Mouse (Mus musculus) adrenal gland, adult (tissue): ENCODE measurements at regions not wholly inside any gene's neighbourhood (a gene's known extent, or its start where the extent isn't known, plus 50 kb on each side); places are given as distances from the start of the nearest gene placed in this dataset.

Experiments
- DNase-seq, 2 experiments: peaks; one replicate each; pipeline ENCODE4 v3.0.0; 2022 to 2023; ENCODE audit warnings: low spot score in 1 of 2; ENCODE audit not compliant: inconsistent age in 2 of 2

- DNase-seq: no peak
Measured at GRCm38 (mm10) chr2:170220443-170220842, 72.5 kb upstream of the Zfp217 start.

GRCm38 (mm10) chr2:170219611-170220401 is 71.9 kb upstream of the Zfp217 start:
- peak in 1 of 2 experiments; percentile 80 for DNase-seq

GRCm38 (mm10) chr2:170219161-170219581 is 71.3 kb upstream of the Zfp217 start:
- DNase-seq: peak in 1 of 2 experiments; percentile 76

- DNase-seq: peak; percentile 72 to 90
Measured at GRCm38 (mm10) chr2:170218230-170219044, 70.5 kb upstream of the Zfp217 start.

- DNase-seq: peak in 1 of 2 experiments; percentile 80
Measured at GRCm38 (mm10) chr2:170216311-170216710, 68.4 kb upstream of the Zfp217 start.

- DNase-seq: peak; percentile 95 to 96
Measured at GRCm38 (mm10) chr2:170209121-170209520, 61.2 kb upstream of the Zfp217 start.

- peak in 1 of 2 experiments; percentile 36 for DNase-seq
Measured at GRCm38 (mm10) chr2:170207878-170208277, 60.0 kb upstream of the Zfp217 start.

- no peak for DNase-seq
Measured at GRCm38 (mm10) chr2:170207395-170207794, 59.5 kb upstream of the Zfp217 start.

- peak in 1 of 2 experiments; percentile 27 for DNase-seq
Measured at GRCm38 (mm10) chr2:170206870-170207269, 59.0 kb upstream of the Zfp217 start.

- DNase-seq: peak in 1 of 2 experiments; percentile 50
Measured at GRCm38 (mm10) chr2:170206442-170206754, 58.5 kb upstream of the Zfp217 start.

GRCm38 (mm10) chr2:170205591-170206441 is 57.9 kb upstream of the Zfp217 start:
- peak in 1 of 2 experiments; percentile 68 for DNase-seq

- DNase-seq: peak in 1 of 2 experiments; percentile 54
Measured at GRCm38 (mm10) chr2:170204768-170205514, 57.0 kb upstream of the Zfp217 start.

GRCm38 (mm10) chr2:170203496-170203895 is 55.6 kb upstream of the Zfp217 start:
- no peak for DNase-seq

GRCm38 (mm10) chr2:170201816-170202371 is 54.0 kb upstream of the Zfp217 start:
- DNase-seq: peak in 1 of 2 experiments; percentile 49
